Mouse (Mus musculus): ENCODE data around the gene Rpl11.
"Not testable (repeated sequence)": the region's sequence is repeated elsewhere in the genome, so short reads cannot be mapped to it uniquely, and the experiment has no call there.

The Rpl11 gene

DNA sequence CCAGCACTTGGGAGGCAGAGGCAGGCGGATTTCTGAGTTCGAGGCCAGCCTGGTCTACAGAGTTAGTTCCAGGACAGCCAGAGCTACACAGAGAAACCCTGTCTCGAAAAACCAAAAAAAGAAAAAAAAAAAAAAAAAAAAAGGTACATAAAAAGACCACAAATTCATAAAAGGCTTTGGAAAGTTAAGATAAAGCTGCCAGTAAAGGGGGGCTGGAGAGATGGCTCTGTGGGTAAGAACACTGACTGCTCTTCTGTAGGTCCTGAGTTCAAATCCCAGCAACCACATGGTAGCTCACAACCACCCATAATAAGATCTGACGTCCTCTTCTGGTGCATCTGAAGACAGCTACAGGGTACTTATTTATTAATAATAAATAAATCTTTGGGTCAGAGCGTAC is 73.0 kb downstream of the Rpl11 start:
- DNase-seq (ENCODE audit: low read depth, low spot score): not testable (repeated sequence)

Data from ZHBTc4 (cell line).